Mouse (Mus musculus): ENCODE measurements at regions not wholly inside any gene's neighbourhood (a gene's known extent, or its start where the extent isn't known, plus 50 kb on each side); places are given as distances from the start of the nearest gene placed in this dataset.
A peak's percentile ranks its signal among the peaks of the same experiment; 100 is the strongest.

- peak; percentile 85 for TF ChIP-seq CTCF (IDR thresholded peaks at IDR 0.05; ENCODE audit: extremely low read depth, insufficient read depth, low read length)
- no peak for TF ChIP-seq POLR2A (IDR thresholded peaks at IDR 0.05; ENCODE audit: extremely low read depth, insufficient read depth, low read length)
Observed at GRCm38 (mm10) chr10:7333077-7333747, 121.2 kb upstream of the Cnksr3 start.
